Mouse (Mus musculus) MEL (cell line): ENCODE results near the gene Dusp10.

Experiments used
- CTCF ChIP-seq, 3 experiments: IDR thresholded peaks in 2 of 3; conservative IDR thresholded peaks in 1 of 3; 2 replicates each; pipeline ENCODE4 v1.5.1; 2011 to 2012; ENCODE audit warnings: low read length in 3 of 3, low read depth in 2 of 3, mild to moderate bottlenecking in 2 of 3, improper control_type of control experiment in 1 of 3, inconsistent platforms in 1 of 3, mixed read lengths in 1 of 3, moderate library complexity in 1 of 3; ENCODE audit not compliant: control insufficient read depth in 1 of 3, insufficient read depth in 1 of 3, poor library complexity in 1 of 3, severe bottlenecking in 1 of 3
- POLR2A ChIP-seq, 2 experiments: IDR thresholded peaks; 2 replicates each; pipeline ENCODE4 v1.6.1; 2011 to 2012; ENCODE audit warnings: low read length in 2 of 2, mild to moderate bottlenecking in 2 of 2, control low read depth in 1 of 2, improper control_type of control experiment in 1 of 2, low read depth in 1 of 2, moderate library complexity in 1 of 2; ENCODE audit not compliant: control insufficient read depth in 1 of 2, insufficient read depth in 1 of 2, poor library complexity in 1 of 2
- RAD21 ChIP-seq: IDR thresholded peaks from 2 replicates; pipeline ENCODE4 v1.6.1; 2011; ENCODE audit warnings: mild to moderate bottlenecking, low read depth, low read length, improper control_type of control experiment

DNA sequence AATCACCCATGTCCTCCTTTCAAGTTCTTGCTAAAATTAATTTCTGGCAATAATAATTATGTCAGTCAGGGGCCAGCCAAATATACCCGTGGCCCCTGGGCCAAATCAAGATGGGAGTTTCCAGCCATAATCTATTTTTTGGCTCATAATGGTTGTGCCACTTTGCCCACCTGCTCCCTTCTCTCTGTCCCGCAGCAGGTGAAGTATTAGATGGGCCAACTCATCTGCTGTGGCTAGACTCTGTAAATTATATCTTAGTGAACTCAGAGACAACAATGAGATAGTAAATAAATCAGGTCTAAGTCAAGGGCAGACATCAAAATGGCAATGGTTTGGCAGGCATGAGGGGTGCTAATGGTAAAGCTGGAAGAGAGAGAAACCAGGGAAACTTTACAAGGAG lies 4.5 kb downstream of the Dusp10 start:
- TF ChIP-seq POLR2A (IDR thresholded peaks at IDR 0.05; ENCODE audit: control insufficient read depth in 1 of 2, insufficient read depth in 1 of 2, low read depth in 1 of 2, low read length in 2 of 2, poor library complexity in 1 of 2) (no peak), RAD21 (no peak), CTCF (IDR thresholded peaks at IDR 0.05 in 2 of 3, conservative IDR thresholded peaks at IDR 0.05 in 1 of 3; ENCODE audit: control insufficient read depth in 1 of 3, insufficient read depth in 1 of 3, low read depth in 2 of 3, low read length in 3 of 3, poor library complexity in 1 of 3, severe bottlenecking in 1 of 3) (no peak)
